Mouse (Mus musculus) CH12.LX (cell line): ENCODE results near the gene Macc1. TPM values are rescaled to one million over a fixed set of nuclear protein-coding genes. Genes with fewer than 3 reads are reported as not detected.
A peak's percentile ranks its signal among the peaks of the same experiment; 100 is the strongest.

Experiments
- DNase-seq: peaks from one replicate; pipeline ENCODE4 v3.0.0-alpha.2; 2013; ENCODE audit errors: extremely low read depth
- H3K27ac ChIP-seq: 2 replicates; pipeline ENCODE4 v1.5.1; 2012; ENCODE audit warnings: low read depth, mild to moderate bottlenecking, control low read depth, moderate library complexity; ENCODE audit not compliant: insufficient read depth
- H3K27me3 ChIP-seq: replicated peaks from 2 replicates; pipeline ENCODE3; 2012; ENCODE audit warnings: inconsistent platforms
- H3K36me3 ChIP-seq, 2 experiments: replicated peaks in 1 of 2; 2 replicates each; pipeline versions ENCODE3 to v1.6.1; 2012; ENCODE audit warnings: inconsistent platforms in 1 of 2, low read length in 1 of 2, mild to moderate bottlenecking in 1 of 2, mixed read lengths in 1 of 2, moderate library complexity in 1 of 2; ENCODE audit not compliant: control insufficient read depth in 1 of 2, insufficient read depth in 1 of 2
- H3K4me1 ChIP-seq, 2 experiments: 2 replicates each; pipeline ENCODE4 v1.6.1; 2012; ENCODE audit warnings: inconsistent platforms in 1 of 2, moderate library complexity in 1 of 2; ENCODE audit not compliant: insufficient read depth in 2 of 2, control insufficient read depth in 1 of 2
- H3K4me2 ChIP-seq: 2 replicates; pipeline ENCODE4 v1.6.1; 2012; ENCODE audit warnings: low read depth, mild to moderate bottlenecking, control low read depth; ENCODE audit not compliant: poor library complexity, insufficient read depth, severe bottlenecking
- H3K4me3 ChIP-seq, 3 experiments: fragments of 150-350 bp in 1 of 3; sonication (generic) in 1 of 3; replicated peaks in 1 of 3; 2 replicates each; pipeline versions ENCODE3 to v1.5.1; 2011 to 2012; ENCODE audit warnings: low read depth in 2 of 3, low read length in 2 of 3, mild to moderate bottlenecking in 2 of 3, moderate library complexity in 2 of 3, control low read depth in 1 of 3, improper control_type of control experiment in 1 of 3, inconsistent platforms in 1 of 3, mixed read lengths in 1 of 3; ENCODE audit not compliant: poor library complexity in 1 of 3
- H3K79me2 ChIP-seq: replicated peaks from 2 replicates; pipeline ENCODE4 v1.6.1; 2012; ENCODE audit warnings: mild to moderate bottlenecking, moderate library complexity; ENCODE audit not compliant: control insufficient read depth, poor library complexity, insufficient read depth, severe bottlenecking; ENCODE audit errors: extremely low read depth
- H3K9ac ChIP-seq: 2 replicates; pipeline ENCODE4 v1.6.1; 2012; ENCODE audit warnings: low read depth, mild to moderate bottlenecking, control low read depth, moderate library complexity; ENCODE audit not compliant: insufficient read depth
- H3K9me3 ChIP-seq: replicated peaks from 2 replicates; pipeline ENCODE3; 2012; ENCODE audit warnings: low read length, inconsistent platforms, mixed read lengths
- BHLHE40 ChIP-seq: IDR thresholded peaks from 2 replicates; pipeline ENCODE4 v1.6.1; 2011; ENCODE audit warnings: mild to moderate bottlenecking, low read depth, low read length, improper control_type of control experiment
- CHD2 ChIP-seq: IDR thresholded peaks from 2 replicates; pipeline ENCODE4 v1.6.1; 2011; ENCODE audit warnings: low read length, improper control_type of control experiment
- CTCF ChIP-seq, 2 experiments: IDR thresholded peaks in 1 of 2; conservative IDR thresholded peaks in 1 of 2; 2 replicates each; pipeline ENCODE4 v1.5.1; 2011 to 2012; ENCODE audit warnings: low read depth in 2 of 2, low read length in 2 of 2, improper control_type of control experiment in 1 of 2, inconsistent platforms in 1 of 2, mild to moderate bottlenecking in 1 of 2, moderate library complexity in 1 of 2
- E2F4 ChIP-seq: IDR thresholded peaks from 2 replicates; pipeline ENCODE4 v1.6.1; 2011; ENCODE audit warnings: low read depth, low read length, improper control_type of control experiment; ENCODE audit not compliant: insufficient replicate concordance
- ELF1 ChIP-seq: IDR thresholded peaks from 2 replicates; pipeline ENCODE4 v1.6.1; 2014; ENCODE audit warnings: low read depth, mild to moderate bottlenecking, inconsistent platforms, low read length, improper control_type of control experiment
- EP300 ChIP-seq: IDR thresholded peaks from 2 replicates; pipeline ENCODE4 v1.6.1; 2011; ENCODE audit warnings: low read length, improper control_type of control experiment
- ETS1 ChIP-seq: conservative IDR thresholded peaks from 2 replicates; pipeline ENCODE4 v1.6.1; 2012; ENCODE audit warnings: low read depth, mild to moderate bottlenecking, inconsistent platforms, low read length, improper control_type of control experiment, moderate library complexity
- GABPA ChIP-seq: IDR thresholded peaks from 2 replicates; pipeline ENCODE4 v1.6.1; 2012; ENCODE audit warnings: low read depth, low read length, improper control_type of control experiment, inconsistent platforms; ENCODE audit not compliant: insufficient replicate concordance
- HCFC1 ChIP-seq: IDR thresholded peaks from 2 replicates; pipeline ENCODE4 v1.6.1; 2012; ENCODE audit warnings: low read depth, mild to moderate bottlenecking, inconsistent platforms, low read length, improper control_type of control experiment
- IRF4 ChIP-seq: IDR thresholded peaks from 2 replicates; pipeline ENCODE4 v1.6.1; 2014; ENCODE audit warnings: low read depth, mild to moderate bottlenecking, inconsistent platforms, low read length, improper control_type of control experiment
- JUN ChIP-seq: IDR thresholded peaks from 2 replicates; pipeline ENCODE4 v1.6.1; 2011; ENCODE audit warnings: low read depth, mild to moderate bottlenecking, low read length, improper control_type of control experiment, moderate library complexity; ENCODE audit not compliant: insufficient read depth
- JUND ChIP-seq: conservative IDR thresholded peaks from 2 replicates; pipeline ENCODE4 v1.6.1; 2011; ENCODE audit warnings: low read depth, low read length, improper control_type of control experiment
- KAT2A ChIP-seq: IDR thresholded peaks from 2 replicates; pipeline ENCODE4 v1.6.1; 2012; ENCODE audit warnings: low read length, improper control_type of control experiment, inconsistent platforms; ENCODE audit not compliant: insufficient replicate concordance
- MAFK ChIP-seq: IDR thresholded peaks from 2 replicates; pipeline ENCODE4 v1.6.1; 2011; ENCODE audit warnings: low read length, improper control_type of control experiment; ENCODE audit not compliant: insufficient replicate concordance
- MAX ChIP-seq: IDR thresholded peaks from 2 replicates; pipeline ENCODE4 v1.6.1; 2011; ENCODE audit warnings: low read length, improper control_type of control experiment
- MAZ ChIP-seq: IDR thresholded peaks from 2 replicates; pipeline ENCODE4 v1.6.1; 2012; ENCODE audit warnings: low read depth, mild to moderate bottlenecking, inconsistent platforms, low read length, improper control_type of control experiment, moderate library complexity
- MXI1 ChIP-seq: IDR thresholded peaks from 2 replicates; pipeline ENCODE4 v1.6.1; 2011; ENCODE audit warnings: mild to moderate bottlenecking, low read depth, low read length, improper control_type of control experiment
- MYC ChIP-seq: IDR thresholded peaks from 2 replicates; pipeline ENCODE4 v1.6.1; 2011; ENCODE audit warnings: low read depth, mild to moderate bottlenecking, improper control_type of control experiment, low read length
- NELFE ChIP-seq: IDR thresholded peaks from 2 replicates; pipeline ENCODE4 v1.6.1; 2011; ENCODE audit warnings: low read depth, low read length, improper control_type of control experiment
- NRF1 ChIP-seq: IDR thresholded peaks from 2 replicates; pipeline ENCODE4 v1.6.1; 2014; ENCODE audit warnings: low read depth, mild to moderate bottlenecking, inconsistent platforms, low read length, improper control_type of control experiment, moderate library complexity
- POLR2AphosphoS2 ChIP-seq: IDR thresholded peaks from 2 replicates; pipeline ENCODE4 v1.6.1; 2011; ENCODE audit warnings: low read depth, low read length, improper control_type of control experiment
- RAD21 ChIP-seq: IDR thresholded peaks from 2 replicates; pipeline ENCODE4 v1.6.1; 2011; ENCODE audit warnings: low read depth, mild to moderate bottlenecking, low read length, improper control_type of control experiment, moderate library complexity
- RCOR1 ChIP-seq: conservative IDR thresholded peaks from 2 replicates; pipeline ENCODE4 v1.6.1; 2012; ENCODE audit warnings: low read depth, mild to moderate bottlenecking, inconsistent platforms, low read length, improper control_type of control experiment
- SIN3A ChIP-seq: IDR thresholded peaks from 2 replicates; pipeline ENCODE4 v1.6.1; 2012; ENCODE audit warnings: low read length, improper control_type of control experiment, inconsistent platforms
- SMC3 ChIP-seq: IDR thresholded peaks from 2 replicates; pipeline ENCODE4 v1.6.1; 2011; ENCODE audit warnings: low read depth, low read length, improper control_type of control experiment
- TBP ChIP-seq: conservative IDR thresholded peaks from 2 replicates; pipeline ENCODE4 v1.6.1; 2011; ENCODE audit warnings: low read depth, low read length, improper control_type of control experiment
- TCF12 ChIP-seq: IDR thresholded peaks from 2 replicates; pipeline ENCODE4 v1.6.1; 2014; ENCODE audit warnings: low read depth, mild to moderate bottlenecking, inconsistent platforms, low read length, improper control_type of control experiment
- UBTF ChIP-seq: IDR thresholded peaks from 2 replicates; pipeline ENCODE4 v1.6.1; 2012; ENCODE audit warnings: low read depth, mild to moderate bottlenecking, inconsistent platforms, low read length, improper control_type of control experiment, moderate library complexity
- USF1 ChIP-seq: IDR thresholded peaks from 2 replicates; pipeline ENCODE4 v1.6.1; 2014; ENCODE audit warnings: low read depth, mild to moderate bottlenecking, inconsistent platforms, low read length, improper control_type of control experiment
- ZC3H11A ChIP-seq: IDR thresholded peaks from 2 replicates; pipeline ENCODE4 v1.6.1; 2012; ENCODE audit warnings: low read depth, mild to moderate bottlenecking, inconsistent platforms, low read length, improper control_type of control experiment
- ZKSCAN1 ChIP-seq: IDR thresholded peaks from 2 replicates; pipeline ENCODE4 v1.6.1; 2012; ENCODE audit warnings: low read depth, inconsistent platforms, low read length, improper control_type of control experiment, borderline replicate concordance
- ZMIZ1 ChIP-seq: IDR thresholded peaks from 2 replicates; pipeline ENCODE4 v1.6.1; 2012; ENCODE audit warnings: low read depth, mild to moderate bottlenecking, inconsistent platforms, low read length, improper control_type of control experiment
- ZNF384 ChIP-seq: IDR thresholded peaks from 2 replicates; pipeline ENCODE4 v1.6.1; 2012; ENCODE audit warnings: low read depth, low read length, improper control_type of control experiment, inconsistent platforms
- dilution Hi-C: fragments of 300-500 bp; cut with MboI; formaldehyde crosslinking; loops from 2 replicates; pipeline ENCODE4 v1.14.3; 2020; ENCODE audit warnings: low sequenced_read_pairs; ENCODE audit not compliant: extremely low pct_unique_long_range_greater_than_20kb, extremely low pct_ligation_motif_present
- in situ Hi-C: fragments of 300-500 bp; cut with MboI; formaldehyde crosslinking; loops from 3 replicates; pipeline ENCODE4 v1.14.3; 2019; ENCODE audit warnings: low sequenced_read_pairs, low pct_ligation_motif_present, low pct_unique_long_range_greater_than_20kb, mixed read lengths
- polyA plus RNA-seq: library from polyadenylated mRNA; unstranded; fragments of >175 nt; gene quantifications from 2 replicates; pipeline ENCODE4 v1.2.1, GENCODE M21; 2012; ENCODE audit warnings: low read depth; ENCODE audit not compliant: insufficient read length
- total RNA-seq, 2 experiments: library from RNA; depleted of rRNA; stranded (reverse); fragments of 300-350 nt in 1 of 2; fragments of >200 nt in 1 of 2; gene quantifications; 2 replicates each; pipeline ENCODE4 v1.2.3; 2012 to 2014

Gene Macc1
- total and polyA plus RNA-seq, 3 experiments = 0.04 to 0.19 (median 0.13) TPM

DNA sequence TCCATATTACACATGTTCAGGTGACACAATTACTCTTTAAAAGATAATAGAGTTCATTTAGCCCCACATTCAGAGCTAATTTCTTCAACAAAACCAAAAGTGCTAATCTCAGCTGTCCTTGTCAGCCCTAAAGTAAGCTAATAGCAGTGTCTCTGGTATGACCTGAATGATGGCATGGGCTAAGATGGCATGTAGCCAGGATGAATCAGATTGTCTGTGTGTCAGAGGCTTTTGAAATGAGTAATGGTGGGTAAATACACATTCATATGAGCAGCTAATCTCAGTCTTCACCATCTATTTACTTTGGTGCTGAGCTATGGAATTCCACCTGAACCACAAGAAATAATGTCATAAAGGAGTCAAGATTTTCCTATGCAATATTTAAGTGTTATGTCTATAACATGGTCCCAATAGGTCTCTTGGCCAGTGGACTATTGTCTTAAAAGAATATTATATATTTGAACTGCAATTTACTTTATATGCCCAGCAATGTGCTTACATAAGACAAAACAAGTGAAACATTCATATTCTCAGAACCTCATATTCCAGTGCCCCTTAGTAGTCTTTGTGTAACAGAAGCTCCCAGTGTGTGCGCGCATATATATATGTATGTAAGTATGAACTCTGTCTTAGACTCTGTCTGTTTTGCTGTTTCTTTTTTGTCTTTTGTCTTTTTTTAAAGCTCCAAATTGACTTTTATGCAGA lies 112.3 kb downstream of the Macc1 start:
- no peak for DNase-seq
- dilution Hi-C loops (no loop called here), in situ Hi-C loops (no loop called here)
- H3K79me2 ChIP-seq = no peaks in the 10 kb centered on the region
- H3K4me2 ChIP-seq = no peak overlapping the region
- H3K27ac ChIP-seq = no peak overlapping the region
- no peak overlapping the region for H3K9ac ChIP-seq
- H3K9me3 ChIP-seq = no peaks in the 10 kb centered on the region
- H3K36me3 ChIP-seq = no peaks in the 10 kb centered on the region
- H3K27me3 ChIP-seq = no peaks in the 10 kb centered on the region
- no peaks in the 10 kb centered on the region for H3K4me1 ChIP-seq
- TF ChIP-seq ELF1 (no peak), SIN3A (0 out of 2 replicates have a peak, but pooled peaks have one; percentile 14)
- no peak overlapping the region for H3K4me3 ChIP-seq

DNA sequence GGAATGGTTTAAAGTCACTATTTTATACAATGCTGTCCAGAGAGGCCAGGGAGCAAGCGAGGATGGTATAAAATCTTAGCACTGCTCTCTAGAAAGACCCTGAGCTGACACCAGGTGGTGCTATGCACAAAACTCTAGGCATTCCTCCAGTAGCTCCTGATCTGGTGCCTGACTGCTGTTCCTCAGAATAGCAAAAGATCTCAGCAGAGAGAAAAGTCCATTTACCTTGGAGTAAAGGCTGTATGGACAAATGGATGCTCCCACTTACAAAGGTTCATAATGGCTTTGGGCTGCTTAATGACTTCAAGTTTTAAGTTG lies 112.8 kb downstream of the Macc1 start:
- H3K9me3 ChIP-seq = no peaks in the 10 kb centered on the region
- H3K27me3 ChIP-seq = no peaks in the 10 kb centered on the region
- H3K4me2 ChIP-seq = no peak overlapping the region
- no peak overlapping the region for H3K27ac ChIP-seq
- peak; percentile 57 for DNase-seq
- in situ Hi-C loops (no loop called here), dilution Hi-C loops (no loop called here)
- H3K36me3 ChIP-seq = no peaks in the 10 kb centered on the region
- H3K9ac ChIP-seq = no peak overlapping the region
- no peaks in the 10 kb centered on the region for H3K4me1 ChIP-seq
- H3K79me2 ChIP-seq = no peaks in the 10 kb centered on the region
- H3K4me3 ChIP-seq = no peak overlapping the region
- TF ChIP-seq TCF12 = no peak
- no peak for TF ChIP-seq E2F4
- TF ChIP-seq MAFK = no peak
- no peak for TF ChIP-seq RCOR1
- no peak for TF ChIP-seq MAZ
- TF ChIP-seq MYC = no peak
- TF ChIP-seq ZKSCAN1 = no peak
- TF ChIP-seq NELFE = no peak
- TF ChIP-seq JUN = no peak
- TF ChIP-seq SMC3 = peak; percentile 84
- TF ChIP-seq RAD21 = peak; percentile 79
- TF ChIP-seq TBP = no peak
- no peak for TF ChIP-seq KAT2A
- no peak for TF ChIP-seq MXI1
- TF ChIP-seq JUND = no peak
- no peak for TF ChIP-seq UBTF
- no peak for TF ChIP-seq HCFC1
- TF ChIP-seq ZMIZ1 = no peak
- no peak for TF ChIP-seq IRF4
- no peak for TF ChIP-seq CHD2
- TF ChIP-seq EP300 = no peak
- peak; percentile 37 to 74; a peak in 3 of 4 replicates for TF ChIP-seq CTCF (conservative IDR thresholded peaks at IDR 0.05 in 1 of 2, IDR thresholded peaks at IDR 0.05 in 1 of 2; ENCODE audit: low read depth in 2 of 2, low read length in 2 of 2)
- no peak for TF ChIP-seq MAX
- no peak for TF ChIP-seq NRF1
- no peak for TF ChIP-seq ZC3H11A
- TF ChIP-seq ZNF384 = no peak
- TF ChIP-seq SIN3A = 0 out of 2 replicates have a peak, but pooled peaks have one; percentile 9
- TF ChIP-seq POLR2AphosphoS2 = no peak
- TF ChIP-seq BHLHE40 = no peak
- no peak for TF ChIP-seq GABPA
- no peak for TF ChIP-seq USF1
- TF ChIP-seq ELF1 = no peak
- TF ChIP-seq ETS1 = no peak
- TF ChIP-seq, all 38 proteins: peak for 4
